Mouse (Mus musculus): ENCODE data around the gene Glrx5.

Glrx5 gene

DNA sequence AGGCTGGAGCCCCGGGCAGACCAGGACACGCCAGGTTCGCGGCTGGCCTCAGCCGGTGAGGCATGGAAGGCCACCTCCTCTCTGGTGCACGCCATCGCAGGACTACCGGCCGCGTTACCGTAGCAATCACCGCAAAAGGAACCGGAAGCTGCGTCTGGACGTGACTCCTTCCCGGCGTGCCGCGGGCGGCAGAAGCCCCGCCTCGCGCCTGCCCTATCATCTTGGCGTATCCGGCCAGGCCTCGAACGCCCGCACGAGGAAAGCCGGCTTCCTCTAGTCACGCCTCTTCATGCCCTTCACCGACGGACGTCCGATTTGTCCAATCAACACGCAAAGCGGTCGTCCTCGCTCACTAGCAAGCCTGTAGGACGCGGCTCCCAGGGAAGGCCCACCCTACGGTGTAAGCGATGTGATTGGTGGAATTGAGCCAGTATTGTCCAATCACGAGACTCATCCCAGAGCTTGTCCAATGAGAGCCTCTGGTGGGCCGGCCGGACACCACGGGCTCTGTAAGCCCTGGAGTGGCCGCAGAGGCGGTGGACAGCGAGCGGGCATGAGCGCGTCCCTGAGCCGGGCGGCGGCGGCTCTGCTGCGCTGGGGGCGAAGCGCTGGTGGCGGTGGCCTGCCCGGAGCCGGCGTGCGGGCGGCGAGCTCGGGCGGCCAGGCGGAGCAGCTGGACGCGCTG is at the start of gene Glrx5:
TSS of gene Glrx5 (plus strand) at position 542 of the 685 bp plus-strand sequence.
- peak; percentile 99 for DNase-seq

DNA sequence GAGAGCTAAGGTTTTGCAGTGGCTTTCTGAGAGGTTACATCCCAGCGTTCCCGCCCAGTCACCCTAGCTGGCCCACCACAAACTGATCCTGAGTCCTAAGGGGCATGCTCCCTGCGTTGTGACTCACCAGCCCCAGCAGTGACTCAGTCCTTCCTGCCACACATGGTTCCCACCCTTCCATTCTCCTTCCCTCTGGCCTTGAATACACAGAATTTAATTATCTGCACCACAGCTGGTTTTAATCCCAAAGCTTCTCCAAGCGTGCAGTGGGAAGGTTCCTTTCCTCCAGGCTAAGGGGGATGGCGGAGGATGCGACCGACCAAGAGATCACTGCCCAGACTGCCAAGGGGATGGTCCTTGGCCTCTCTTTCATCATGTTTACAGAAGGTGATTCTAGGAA is 49.0 kb upstream of the Glrx5 start:
- DNase-seq: peak; percentile 52

- DNase-seq: no peak
Observed at GRCm38 (mm10) chr12:104985088-104985487, 47.4 kb upstream of the Glrx5 start.

DNA sequence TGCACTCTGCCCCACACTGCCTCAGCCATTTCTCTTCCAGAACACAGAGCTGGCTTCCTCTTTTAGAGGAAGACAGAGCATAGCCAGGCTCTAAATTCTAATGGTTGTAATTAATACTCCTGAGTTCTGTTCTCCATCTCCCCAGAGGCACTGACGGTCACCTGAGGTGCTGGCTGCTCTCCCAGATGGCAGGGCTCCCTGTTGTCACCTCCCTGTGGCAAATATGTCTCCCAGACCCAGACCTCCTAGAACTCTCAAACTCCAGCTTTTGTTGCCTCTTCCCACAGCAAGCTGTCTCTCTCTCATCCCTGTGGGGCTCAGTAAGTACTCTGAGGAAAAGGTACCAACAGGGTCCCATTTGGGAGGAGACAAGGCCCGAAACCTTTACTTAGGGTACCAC is 46.5 kb upstream of the Glrx5 start:
- no peak for DNase-seq

- DNase-seq: no peak
Observed at GRCm38 (mm10) chr12:104986781-104987180, 45.7 kb upstream of the Glrx5 start.

DNA sequence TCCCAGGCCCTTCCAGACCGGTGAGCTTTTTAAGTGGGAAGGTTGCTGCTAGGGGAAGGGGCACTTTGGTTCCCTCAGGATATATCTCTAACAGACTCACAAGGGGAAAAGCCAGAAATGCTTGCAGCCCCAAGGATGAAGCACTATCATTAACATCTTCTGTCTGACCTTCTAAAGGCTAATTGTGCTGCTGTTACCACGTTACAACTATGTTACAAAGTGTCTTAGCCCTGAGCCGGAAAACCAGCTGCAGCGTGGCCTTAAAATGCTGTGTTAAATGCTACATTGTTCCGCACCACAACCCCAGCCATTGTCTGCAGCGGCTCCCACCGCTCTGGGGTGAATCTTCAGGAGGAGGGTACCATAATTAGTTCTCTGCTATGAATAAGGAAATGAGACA is 44.6 kb upstream of the Glrx5 start:
- no peak for DNase-seq

DNA sequence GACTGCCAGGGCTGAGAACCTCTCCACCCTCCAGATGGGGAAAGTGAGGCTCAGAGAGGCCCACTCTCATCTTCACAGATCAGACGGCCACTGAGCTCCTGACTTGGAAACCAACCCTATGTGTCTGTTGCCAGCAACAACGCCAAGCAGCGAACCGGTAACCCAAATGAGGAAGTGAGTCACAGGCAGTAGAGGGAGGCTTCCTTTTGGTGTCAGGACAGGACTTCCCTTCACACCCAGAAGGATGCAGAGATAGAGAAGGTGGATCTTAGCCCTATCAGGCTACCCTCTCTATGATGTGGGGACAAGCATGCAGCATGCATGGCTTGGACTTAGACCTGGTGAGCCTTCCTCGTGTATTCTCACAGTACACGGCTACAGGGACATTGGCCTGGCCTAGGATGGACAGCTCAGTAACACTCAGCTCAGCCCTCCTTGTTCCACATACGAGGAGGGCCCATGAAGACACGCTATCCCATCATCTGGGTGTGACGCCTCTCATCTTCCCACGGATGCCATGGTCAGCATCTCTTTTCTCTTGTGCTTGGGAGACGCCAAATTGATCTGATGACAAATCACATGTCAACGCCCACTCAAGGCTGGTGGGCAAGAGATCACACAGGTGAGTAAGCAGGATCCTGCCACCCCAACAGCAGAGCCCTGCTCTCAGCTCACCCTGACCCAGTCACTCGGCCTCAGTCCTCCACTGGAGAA is 41.6 kb upstream of the Glrx5 start:
- DNase-seq: no peak

DNA sequence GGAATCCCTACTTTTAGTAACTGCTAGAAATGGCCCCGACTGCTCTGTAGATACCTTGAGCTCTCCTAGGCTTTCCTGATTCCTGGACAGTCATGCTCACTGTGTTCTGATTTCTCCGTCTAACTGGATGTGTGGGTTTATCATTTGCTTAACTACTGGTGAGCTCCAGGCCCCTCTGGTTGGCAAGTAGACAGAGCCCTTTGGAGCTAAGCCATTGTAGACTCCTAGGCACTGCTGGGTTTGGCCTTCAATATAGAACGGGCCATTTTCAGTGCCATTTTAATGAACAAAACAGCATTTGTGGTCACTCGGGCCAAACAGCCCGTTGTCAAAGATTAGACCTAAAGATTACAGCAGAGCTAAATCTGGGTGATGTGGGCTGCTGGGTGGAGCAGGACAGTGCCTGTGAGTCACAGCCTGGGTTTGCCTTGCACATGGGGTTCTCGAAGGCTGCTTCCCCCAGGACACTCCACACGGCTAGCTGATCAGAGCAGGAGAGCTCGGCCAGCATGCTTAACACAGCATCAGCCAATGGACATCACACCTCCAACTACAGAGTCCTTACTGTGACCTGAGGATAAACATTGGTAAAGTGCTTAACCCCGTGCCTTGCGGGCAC is 40.3 kb upstream of the Glrx5 start:
- DNase-seq: no peak

- no peak for DNase-seq
Observed at GRCm38 (mm10) chr12:104992838-104993237, 39.6 kb upstream of the Glrx5 start.

DNA sequence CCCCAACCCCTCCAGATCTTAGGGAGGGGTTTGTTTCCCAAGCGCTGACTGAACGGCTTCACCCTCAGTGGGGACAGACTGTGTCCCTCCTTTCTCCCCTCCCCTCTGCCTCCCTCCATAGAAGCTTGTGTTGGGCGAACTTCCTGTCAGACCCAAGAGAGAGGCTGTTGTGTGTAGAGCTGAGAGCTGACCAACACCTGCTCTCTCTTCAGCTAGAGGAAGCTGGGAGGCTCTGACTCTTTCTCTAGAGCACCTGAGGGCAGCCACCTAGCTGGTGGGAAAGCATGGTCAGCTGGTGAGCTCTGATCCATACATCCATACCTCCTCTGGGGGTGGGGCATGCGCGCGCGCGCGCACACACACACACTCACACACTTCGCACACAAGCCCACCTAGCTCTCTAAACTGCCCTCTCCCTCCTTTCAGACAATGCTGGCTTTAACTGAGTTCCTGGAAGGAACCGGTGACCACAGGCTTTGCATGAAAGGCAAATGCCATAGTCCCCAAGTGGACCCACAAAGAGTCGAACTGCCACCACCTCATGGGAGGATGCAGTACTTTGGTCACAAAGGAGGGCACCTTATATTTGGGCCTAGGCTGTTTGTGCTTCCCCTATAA is 37.1 kb upstream of the Glrx5 start:
- DNase-seq: no peak

DNA sequence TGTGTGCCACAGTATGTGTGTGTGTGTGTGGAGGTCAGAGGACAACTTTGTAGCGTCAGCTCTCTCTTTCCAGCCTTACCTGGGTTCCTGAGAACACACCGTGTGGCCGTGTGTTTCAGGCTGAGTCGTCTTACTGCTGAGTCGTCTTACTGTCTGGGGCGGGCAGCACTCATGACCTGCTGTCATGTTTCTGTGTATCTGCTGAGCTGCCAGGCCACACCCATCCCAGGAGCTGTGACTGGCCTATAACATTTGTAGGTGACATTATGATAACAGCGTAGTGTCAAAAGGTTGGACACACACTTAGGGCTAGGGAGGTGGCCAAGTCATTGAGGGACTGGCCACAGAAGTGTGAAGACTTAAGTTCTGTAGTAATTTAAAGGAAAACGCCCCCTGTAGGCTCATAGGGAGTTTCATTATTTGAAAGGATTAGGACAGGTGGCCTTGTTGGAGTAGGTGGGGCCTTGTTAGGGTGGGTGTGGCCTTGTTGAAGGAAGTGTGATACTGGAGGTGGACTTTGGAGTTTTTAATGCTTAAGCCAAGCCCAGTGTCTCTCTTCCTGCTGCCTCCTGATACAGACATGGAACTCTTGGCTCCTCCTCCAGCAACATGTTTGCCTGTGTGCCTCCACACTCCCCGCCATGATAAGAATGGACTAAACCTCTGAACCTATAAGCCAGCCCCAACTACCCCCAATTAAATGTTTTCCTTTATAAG is 36.3 kb upstream of the Glrx5 start:
- no peak for DNase-seq

GRCm38 (mm10) chr12:104997159-104997558 is 35.3 kb upstream of the Glrx5 start:
- no peak for DNase-seq

- no peak for DNase-seq
Observed at GRCm38 (mm10) chr12:104997641-104998293, 34.7 kb upstream of the Glrx5 start.

DNA sequence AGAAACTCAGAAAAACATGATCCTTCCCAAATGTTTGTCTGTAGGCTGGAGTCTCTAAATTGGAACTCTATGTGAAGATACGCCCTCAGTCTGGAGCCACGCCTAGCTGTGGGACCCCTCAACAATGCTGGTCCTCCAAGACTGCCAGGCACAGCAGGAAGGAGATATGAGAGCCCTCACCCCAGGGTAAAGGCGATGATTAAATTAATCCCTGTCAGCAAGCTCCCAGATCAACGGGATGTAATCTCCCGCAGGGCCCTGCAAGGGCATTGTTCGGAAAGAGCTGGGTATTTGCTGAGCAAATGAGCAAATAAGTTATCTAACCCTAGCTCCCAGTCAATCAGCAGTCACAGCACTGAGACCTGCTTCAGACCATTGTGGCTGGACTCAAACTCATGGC is 33.9 kb upstream of the Glrx5 start:
- DNase-seq: no peak

- no peak for DNase-seq
Observed at GRCm38 (mm10) chr12:104999171-104999570, 33.3 kb upstream of the Glrx5 start.

DNA sequence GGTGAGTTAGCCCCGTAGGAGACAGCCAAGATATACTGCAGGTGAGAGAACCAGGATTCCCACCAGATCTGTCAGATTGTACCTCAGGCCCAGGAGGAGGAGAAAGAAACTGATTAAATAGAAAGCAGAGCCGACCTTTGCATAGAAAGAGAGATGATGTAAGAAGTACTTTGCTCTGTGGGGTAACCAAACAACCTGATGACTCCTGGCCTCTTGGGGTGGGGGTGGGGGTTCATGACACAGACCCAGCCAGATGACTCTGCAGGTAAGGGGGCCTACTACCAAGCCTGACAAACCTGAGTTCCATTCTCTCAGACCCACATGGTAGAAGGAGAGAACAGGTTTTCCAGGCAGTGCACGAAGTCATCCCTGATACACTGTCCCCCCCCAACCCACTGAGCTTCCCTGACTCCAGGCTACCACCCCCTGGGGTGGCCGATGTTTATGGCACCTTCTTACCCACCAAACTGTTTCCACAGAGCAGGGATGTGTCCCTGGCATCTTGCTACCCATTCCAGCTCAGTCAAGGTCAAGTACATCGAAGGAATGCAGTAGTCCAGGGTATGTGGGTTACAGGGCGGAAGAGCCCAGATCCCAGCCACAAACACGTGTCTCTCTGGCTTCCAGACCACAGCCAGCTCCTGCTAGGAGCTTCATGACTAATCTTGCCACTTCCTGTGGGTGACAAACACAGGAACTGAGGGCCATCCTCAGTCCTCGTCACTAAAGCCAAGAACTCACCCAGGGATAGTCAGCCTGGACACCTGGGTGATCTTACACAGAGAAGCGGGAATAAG is 31.8 kb upstream of the Glrx5 start:
- no peak for DNase-seq

DNA sequence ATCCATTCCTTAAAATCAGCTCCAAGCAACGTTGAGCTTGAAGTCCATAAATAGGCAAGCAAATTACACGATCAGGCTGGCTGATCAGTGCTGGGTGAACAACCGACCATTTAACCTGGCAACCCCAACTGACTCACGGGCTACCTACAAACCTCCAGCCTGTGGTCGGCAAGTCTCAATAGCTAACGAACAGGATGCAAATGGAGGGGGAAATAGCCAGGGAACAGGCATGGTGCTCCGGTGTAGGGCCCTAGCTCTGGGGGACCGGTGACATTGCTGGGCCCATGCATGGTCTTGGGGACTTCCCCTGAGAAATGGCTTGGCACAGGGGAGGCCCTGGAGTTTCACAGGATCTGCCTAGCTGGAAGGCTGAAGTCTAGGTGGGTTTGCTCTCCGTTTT is 31.2 kb upstream of the Glrx5 start:
- DNase-seq: no peak

DNA sequence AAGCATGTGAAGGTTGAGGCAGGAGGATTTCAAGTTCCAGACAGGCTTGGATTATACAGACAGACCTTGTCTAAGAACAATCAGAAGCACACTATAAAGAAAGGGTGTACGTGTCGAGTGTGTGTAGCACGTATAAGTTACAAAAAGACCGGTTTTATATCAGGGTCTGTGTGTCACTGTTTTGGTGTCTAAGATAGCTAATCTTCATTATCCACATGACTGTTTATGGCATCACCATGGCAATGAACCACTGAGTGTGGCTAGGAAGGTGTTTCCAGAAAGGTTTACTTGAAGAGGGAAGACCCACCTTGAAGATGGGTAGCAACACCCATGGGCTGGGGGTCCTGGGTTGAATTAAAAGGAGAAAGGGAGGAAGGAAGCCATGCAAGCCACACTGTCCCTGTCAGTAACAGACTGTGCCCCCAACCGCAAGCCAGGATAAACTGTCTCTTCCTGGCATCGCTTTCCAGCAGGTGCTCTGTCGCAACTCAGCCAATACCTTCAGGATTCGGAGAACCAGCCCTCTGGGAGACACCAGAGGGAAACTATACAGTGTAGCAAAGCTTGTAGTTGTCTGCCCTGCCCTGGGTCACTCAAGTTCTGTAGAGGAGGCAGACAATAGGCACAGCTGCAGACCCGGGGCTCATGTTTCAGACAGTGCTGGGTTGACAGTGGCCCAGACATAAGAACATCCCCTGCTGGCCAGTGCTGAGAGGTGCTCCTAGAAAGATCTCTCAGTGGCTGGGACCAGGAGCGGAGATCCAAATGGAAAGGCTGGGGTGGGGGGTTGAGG is 30.0 kb upstream of the Glrx5 start:
- DNase-seq: peak; percentile 53

- DNase-seq: no peak
Observed at GRCm38 (mm10) chr12:105003158-105003557, 29.3 kb upstream of the Glrx5 start.

DNA sequence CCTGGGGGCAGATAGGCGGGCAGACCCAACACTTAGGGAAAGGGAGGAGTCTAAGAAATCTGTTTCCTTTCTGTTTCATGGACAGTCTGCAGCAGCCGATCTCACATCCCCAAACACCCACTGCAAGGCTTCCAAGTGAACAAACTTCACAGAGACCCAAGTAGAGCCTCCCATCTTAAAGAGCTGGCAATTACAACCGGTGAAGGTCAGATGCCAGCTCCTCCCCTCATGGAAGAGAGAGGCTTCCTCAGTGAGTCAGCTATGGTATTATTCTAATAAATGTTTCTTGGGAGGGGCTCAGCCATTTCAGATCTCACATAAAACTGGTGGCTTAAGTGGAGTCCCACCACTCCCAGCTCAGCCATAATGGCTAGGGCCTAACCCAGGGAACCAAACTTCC is 28.8 kb upstream of the Glrx5 start:
- DNase-seq: no peak
